Mouse (Mus musculus): Measurements from ENCODE around the gene Amigo2. TPM values are rescaled to one million over a fixed set of nuclear protein-coding genes. Genes with fewer than 3 reads are reported as not detected.
A peak's percentile ranks its signal among the peaks of the same experiment; 100 is the strongest.

Gene Amigo2
- polyA plus RNA-seq, 1 experiment: 0.71 TPM

DNA sequence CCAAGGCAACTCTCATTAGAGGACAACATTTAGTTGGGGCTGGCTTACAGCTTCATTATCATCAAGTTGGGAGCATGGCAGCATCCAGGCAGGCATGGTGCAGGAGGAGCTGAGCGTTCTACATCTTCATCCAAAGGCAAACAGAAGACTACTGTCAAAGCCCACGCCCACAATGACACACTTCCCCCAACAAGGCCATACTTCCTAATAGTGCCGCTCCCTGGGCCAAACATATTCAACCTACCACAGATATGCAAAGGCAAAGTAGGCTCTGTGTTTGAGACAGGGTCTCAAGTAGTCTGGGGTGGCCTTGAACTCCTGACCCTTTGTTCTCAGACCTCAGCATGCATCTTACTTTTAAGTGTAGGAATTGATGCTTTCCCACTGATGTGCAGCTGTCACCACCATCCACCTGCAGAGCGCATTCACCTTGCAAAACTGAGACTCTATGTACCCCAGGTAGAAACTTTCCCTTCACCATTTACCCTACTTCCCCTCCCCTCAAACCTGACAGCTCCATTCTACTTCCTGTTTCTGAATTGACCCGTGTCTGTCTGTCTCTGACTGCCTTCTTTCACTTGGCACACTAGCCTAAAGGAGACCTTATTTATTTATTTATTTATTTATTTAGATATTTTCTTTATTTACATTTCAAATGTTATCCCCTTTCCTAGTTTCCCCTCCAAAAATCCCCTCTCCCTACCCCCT, 40.5 kb upstream of the Amigo2 start:
- no peaks in the 10 kb centered on the region for H3K27me3 ChIP-seq (ENCODE audit: control insufficient read depth, insufficient read depth, insufficient read length)
- no peaks in the 10 kb centered on the region for H3K36me3 ChIP-seq (ENCODE audit: control insufficient read depth, insufficient read depth)
- H3K79me3 ChIP-seq (ENCODE audit: low read depth): no peaks in the 10 kb centered on the region
- H3K79me2 ChIP-seq (ENCODE audit: control insufficient read depth, insufficient read depth): no peaks in the 10 kb centered on the region
- H3K4me3 ChIP-seq (ENCODE audit: insufficient read depth, poor library complexity, severe bottlenecking): no peak overlapping the region
- no peak for TF ChIP-seq FOSL1 (IDR thresholded peaks at IDR 0.05; ENCODE audit: insufficient read depth, low read length, poor library complexity, severe bottlenecking)
- no peak for TF ChIP-seq CEBPB (IDR thresholded peaks at IDR 0.05; ENCODE audit: low read depth)
- TF ChIP-seq CTCF (IDR thresholded peaks at IDR 0.05; ENCODE audit: control insufficient read depth, insufficient read depth, insufficient read length): no peak
- no peak for TF ChIP-seq USF1 (IDR thresholded peaks at IDR 0.05; ENCODE audit: low read depth)
- TF ChIP-seq MYOD1 (IDR thresholded peaks at IDR 0.05; ENCODE audit: control insufficient read depth, insufficient read length, low read depth): no peak
- no peak for TF ChIP-seq MYOG (IDR thresholded peaks at IDR 0.05; ENCODE audit: control insufficient read depth, extremely low read depth, insufficient read length)
- TF ChIP-seq MAX (IDR thresholded peaks at IDR 0.05): no peak
- no peak overlapping the region for H3ac ChIP-seq (ENCODE audit: control insufficient read depth, insufficient read length, low read depth)

DNA sequence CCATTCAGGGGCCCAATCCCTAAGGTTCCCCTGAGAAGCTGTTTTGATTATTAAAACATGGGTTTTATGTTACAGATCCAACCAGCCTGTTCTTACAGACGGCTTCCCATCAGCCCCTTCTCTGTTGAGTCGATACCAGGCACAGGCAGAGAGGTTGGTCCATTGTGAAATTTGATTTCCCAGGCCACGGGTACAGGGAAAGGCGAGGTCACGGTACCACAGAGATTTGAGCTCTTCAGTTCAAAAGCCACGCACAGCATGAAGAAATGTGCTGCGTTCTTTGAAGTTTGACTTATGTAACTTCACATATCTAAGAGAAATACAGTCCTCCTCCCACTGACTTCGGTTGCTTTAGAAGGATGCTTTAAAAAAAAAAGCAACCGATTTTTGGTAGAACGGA, 39.6 kb upstream of the Amigo2 start:
- no peaks in the 10 kb centered on the region for H3K27me3 ChIP-seq (ENCODE audit: control insufficient read depth, insufficient read depth, insufficient read length)
- no peak for TF ChIP-seq MYOD1 (IDR thresholded peaks at IDR 0.05; ENCODE audit: control insufficient read depth, insufficient read length, low read depth)
- TF ChIP-seq FOSL1 (IDR thresholded peaks at IDR 0.05; ENCODE audit: insufficient read depth, low read length, poor library complexity, severe bottlenecking): no peak
- no peak for TF ChIP-seq MAX (IDR thresholded peaks at IDR 0.05)
- no peak for TF ChIP-seq MYOG (IDR thresholded peaks at IDR 0.05; ENCODE audit: control insufficient read depth, extremely low read depth, insufficient read length)
- TF ChIP-seq USF1 (IDR thresholded peaks at IDR 0.05; ENCODE audit: low read depth): no peak
- TF ChIP-seq CTCF (IDR thresholded peaks at IDR 0.05; ENCODE audit: control insufficient read depth, insufficient read depth, insufficient read length): no peak
- TF ChIP-seq CEBPB (IDR thresholded peaks at IDR 0.05; ENCODE audit: low read depth): no peak
- H3K36me3 ChIP-seq (ENCODE audit: control insufficient read depth, insufficient read depth): no peaks in the 10 kb centered on the region
- no peaks in the 10 kb centered on the region for H3K79me2 ChIP-seq (ENCODE audit: control insufficient read depth, insufficient read depth)
- H3ac ChIP-seq (ENCODE audit: control insufficient read depth, insufficient read length, low read depth): no peak overlapping the region
- H3K4me3 ChIP-seq (ENCODE audit: insufficient read depth, poor library complexity, severe bottlenecking): no peak overlapping the region
- no peaks in the 10 kb centered on the region for H3K79me3 ChIP-seq (ENCODE audit: low read depth)

DNA sequence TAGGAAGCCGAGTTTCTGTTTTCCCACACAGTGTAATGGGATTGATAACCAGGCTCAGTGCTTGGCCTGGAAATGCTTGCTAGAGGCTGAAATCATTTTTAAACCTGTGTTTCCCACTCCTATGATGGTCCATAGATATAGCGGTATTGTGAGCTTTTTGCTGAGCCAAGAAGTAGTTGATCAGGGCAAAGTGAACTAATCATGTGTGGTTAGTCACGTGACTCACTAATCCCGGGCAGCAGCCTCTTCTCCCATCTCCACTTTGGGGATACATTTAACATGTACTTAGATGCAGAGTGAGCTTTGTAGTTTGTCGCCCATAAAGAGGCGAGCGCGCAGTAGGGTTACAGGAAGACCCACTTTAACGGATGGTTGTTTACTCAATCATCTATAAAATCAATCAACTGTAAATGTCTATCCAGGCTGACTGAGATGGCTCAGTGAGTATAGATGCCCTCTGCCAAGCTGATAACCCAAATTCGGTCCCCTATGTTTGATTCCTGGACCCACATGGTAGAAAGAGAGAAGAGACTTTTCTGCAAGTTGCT, 38.7 kb upstream of the Amigo2 start:
- H3K79me2 ChIP-seq (ENCODE audit: control insufficient read depth, insufficient read depth): no peaks in the 10 kb centered on the region
- H3K36me3 ChIP-seq (ENCODE audit: control insufficient read depth, insufficient read depth): no peaks in the 10 kb centered on the region
- no peaks in the 10 kb centered on the region for H3K27me3 ChIP-seq (ENCODE audit: control insufficient read depth, insufficient read depth, insufficient read length)
- no peaks in the 10 kb centered on the region for H3K79me3 ChIP-seq (ENCODE audit: low read depth)
- no peak overlapping the region for H3ac ChIP-seq (ENCODE audit: control insufficient read depth, insufficient read length, low read depth)
- TF ChIP-seq USF1 (IDR thresholded peaks at IDR 0.05; ENCODE audit: low read depth) (peak; percentile 7), MAX (IDR thresholded peaks at IDR 0.05) (no peak)
- H3K4me3 ChIP-seq (ENCODE audit: insufficient read depth, poor library complexity, severe bottlenecking): no peak overlapping the region

DNA sequence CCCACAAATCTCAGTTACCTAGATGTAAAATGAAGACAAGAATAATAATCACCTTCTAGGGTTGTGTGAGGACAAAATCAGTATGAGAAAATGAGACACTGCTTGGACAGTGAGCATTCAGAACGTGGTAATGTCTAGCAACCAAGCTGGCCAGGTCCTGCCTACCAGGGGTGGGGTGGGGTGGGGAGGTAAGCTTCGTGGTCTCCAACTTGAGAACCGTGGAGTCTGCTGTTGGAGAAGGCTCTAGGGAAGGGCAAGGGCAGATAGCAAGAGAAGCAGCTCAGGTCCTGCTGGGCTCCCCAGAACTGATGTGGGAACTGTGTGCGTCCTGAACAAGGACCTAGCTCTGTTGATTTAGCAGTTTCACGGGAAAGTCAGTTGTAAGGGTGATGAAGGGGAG, 37.1 kb upstream of the Amigo2 start:
- no peaks in the 10 kb centered on the region for H3K79me2 ChIP-seq (ENCODE audit: control insufficient read depth, insufficient read depth)
- no peak overlapping the region for H3ac ChIP-seq (ENCODE audit: control insufficient read depth, insufficient read length, low read depth)
- no peak for TF ChIP-seq CTCF (IDR thresholded peaks at IDR 0.05; ENCODE audit: control insufficient read depth, insufficient read depth, insufficient read length)
- TF ChIP-seq USF1 (IDR thresholded peaks at IDR 0.05; ENCODE audit: low read depth): no peak
- no peak for TF ChIP-seq MAX (IDR thresholded peaks at IDR 0.05)
- no peaks in the 10 kb centered on the region for H3K36me3 ChIP-seq (ENCODE audit: control insufficient read depth, insufficient read depth)
- H3K4me3 ChIP-seq (ENCODE audit: insufficient read depth, poor library complexity, severe bottlenecking): no peak overlapping the region
- no peaks in the 10 kb centered on the region for H3K79me3 ChIP-seq (ENCODE audit: low read depth)
- no peaks in the 10 kb centered on the region for H3K27me3 ChIP-seq (ENCODE audit: control insufficient read depth, insufficient read depth, insufficient read length)

DNA sequence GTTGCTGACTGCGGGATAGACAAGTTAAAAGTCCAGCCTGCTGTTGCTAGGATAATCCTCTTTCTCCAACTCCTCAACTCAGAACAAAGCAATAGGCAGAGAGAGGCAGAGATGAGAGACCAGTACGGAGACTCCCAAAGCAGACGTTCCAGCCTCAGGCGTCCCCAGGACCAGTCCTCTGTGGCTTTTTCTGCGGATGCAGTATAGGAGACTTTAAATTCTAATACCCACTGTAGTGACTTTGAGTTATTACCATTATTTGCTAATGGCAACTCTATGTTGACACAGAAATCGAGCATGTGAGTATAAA, 35.4 kb upstream of the Amigo2 start:
- no peaks in the 10 kb centered on the region for H3K79me2 ChIP-seq (ENCODE audit: control insufficient read depth, insufficient read depth)
- no peak for TF ChIP-seq MYOG (IDR thresholded peaks at IDR 0.05; ENCODE audit: control insufficient read depth, extremely low read depth, insufficient read length)
- TF ChIP-seq MAX (IDR thresholded peaks at IDR 0.05): no peak
- H3K27me3 ChIP-seq (ENCODE audit: control insufficient read depth, insufficient read depth, insufficient read length): no peaks in the 10 kb centered on the region
- H3ac ChIP-seq (ENCODE audit: control insufficient read depth, insufficient read length, low read depth): no peak overlapping the region
- H3K4me3 ChIP-seq (ENCODE audit: insufficient read depth, poor library complexity, severe bottlenecking): no peak overlapping the region
- no peaks in the 10 kb centered on the region for H3K36me3 ChIP-seq (ENCODE audit: control insufficient read depth, insufficient read depth)
- H3K79me3 ChIP-seq (ENCODE audit: low read depth): no peaks in the 10 kb centered on the region

DNA sequence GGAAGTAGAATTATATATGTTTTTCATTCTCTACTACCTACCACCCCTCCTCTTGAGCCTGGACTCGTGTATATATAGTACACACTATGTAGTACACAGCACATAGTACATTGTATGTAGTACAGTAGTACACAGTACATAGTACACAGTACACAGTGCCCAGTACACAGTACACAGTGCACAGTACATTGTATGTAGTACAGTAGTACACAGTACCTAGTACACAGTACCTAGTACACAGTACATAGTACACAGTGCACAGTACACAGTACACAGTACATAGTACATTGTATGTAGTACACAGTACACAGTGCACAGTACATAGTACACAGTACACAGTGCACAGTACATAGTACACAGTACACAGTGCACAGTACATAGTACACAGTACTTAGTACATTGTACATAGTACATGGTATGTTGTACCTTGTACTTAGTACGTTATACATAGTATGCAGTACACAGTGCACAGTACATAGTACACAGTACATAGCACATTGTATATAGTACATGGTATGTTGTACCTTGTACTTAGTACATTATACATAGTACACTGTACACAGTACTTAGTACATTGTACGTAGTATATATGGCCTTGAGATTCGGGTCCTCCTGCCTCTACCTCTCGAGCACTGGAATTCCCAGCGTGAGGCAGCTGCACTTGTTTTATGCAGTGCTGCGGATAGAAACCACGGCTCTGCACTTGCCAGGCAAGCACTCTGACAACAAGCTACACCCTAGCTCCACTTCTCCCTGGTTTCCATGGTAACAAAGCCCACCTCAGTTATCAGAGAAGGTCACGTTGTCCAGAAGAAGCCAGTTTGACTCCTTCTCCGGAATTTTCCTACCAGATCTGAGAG, 34.9 kb upstream of the Amigo2 start:
- H3K79me2 ChIP-seq (ENCODE audit: control insufficient read depth, insufficient read depth): no peaks in the 10 kb centered on the region
- H3K27me3 ChIP-seq (ENCODE audit: control insufficient read depth, insufficient read depth, insufficient read length): no peaks in the 10 kb centered on the region
- TF ChIP-seq CTCF (IDR thresholded peaks at IDR 0.05; ENCODE audit: control insufficient read depth, insufficient read depth, insufficient read length) (no peak), USF1 (IDR thresholded peaks at IDR 0.05; ENCODE audit: low read depth) (no peak), MYOD1 (IDR thresholded peaks at IDR 0.05; ENCODE audit: control insufficient read depth, insufficient read length, low read depth) (no peak), MYOG (IDR thresholded peaks at IDR 0.05; ENCODE audit: control insufficient read depth, extremely low read depth, insufficient read length) (no peak), MAX (IDR thresholded peaks at IDR 0.05) (no peak), CEBPB (IDR thresholded peaks at IDR 0.05; ENCODE audit: low read depth) (no peak), FOSL1 (IDR thresholded peaks at IDR 0.05; ENCODE audit: insufficient read depth, low read length, poor library complexity, severe bottlenecking) (no peak)
- no peaks in the 10 kb centered on the region for H3K79me3 ChIP-seq (ENCODE audit: low read depth)
- no peak overlapping the region for H3K4me3 ChIP-seq (ENCODE audit: insufficient read depth, poor library complexity, severe bottlenecking)
- H3ac ChIP-seq (ENCODE audit: control insufficient read depth, insufficient read length, low read depth): no peak overlapping the region
- no peaks in the 10 kb centered on the region for H3K36me3 ChIP-seq (ENCODE audit: control insufficient read depth, insufficient read depth)

Measured in C2C12 (cell line).